Mouse (Mus musculus) cerebellum, postnatal 10 days (tissue): ENCODE results near the gene Fxyd4.

Experiments used
- DNase-seq, 2 experiments: peaks; one replicate each; pipeline ENCODE4 v3.0.0; 2021; ENCODE audit warnings: mixed read lengths in 2 of 2

Gene Fxyd4

DNA sequence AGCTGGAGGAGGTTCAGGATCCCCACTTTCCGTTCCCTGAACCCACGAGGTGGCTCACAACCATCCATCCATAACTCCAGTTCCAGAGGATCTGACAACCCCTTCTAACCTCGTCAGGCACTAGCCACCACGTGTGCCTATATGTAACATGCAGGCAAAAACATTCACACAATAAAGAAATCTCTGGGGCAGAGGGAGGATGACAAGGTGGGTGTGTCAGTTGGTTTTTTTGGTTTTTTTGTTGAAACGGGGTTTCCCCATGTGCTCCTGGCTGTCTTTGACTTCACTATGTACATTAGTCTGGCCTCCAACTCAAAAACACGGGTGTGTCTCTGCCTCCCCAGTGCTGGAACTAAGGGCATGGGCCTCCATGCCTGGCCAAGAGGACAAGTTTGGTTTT lies 47.2 kb downstream of the Fxyd4 start:
- DNase-seq, result no peak

DNA sequence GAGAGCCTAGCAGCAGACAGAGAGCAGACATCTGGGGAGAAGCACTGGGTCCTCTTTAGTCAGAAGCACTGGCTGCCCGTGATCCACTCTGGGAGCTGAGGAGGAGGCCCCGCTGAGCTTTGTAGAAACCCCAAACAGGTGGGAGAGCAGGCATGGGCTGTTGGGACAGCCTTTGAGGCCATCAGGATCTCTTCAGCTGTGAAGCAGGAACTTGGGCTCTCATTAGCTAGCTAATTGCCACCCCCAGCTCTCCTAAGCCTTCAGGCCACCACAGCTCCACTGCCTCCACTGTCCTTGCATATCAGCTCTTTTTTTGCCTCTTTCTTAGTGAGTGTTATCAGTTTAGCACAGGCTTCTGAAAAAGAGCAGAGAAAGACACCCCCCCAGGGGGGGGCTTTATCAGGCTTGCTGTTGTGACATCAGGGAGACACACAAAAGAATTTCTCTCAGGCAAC lies 48.8 kb downstream of the Fxyd4 start:
- DNase-seq, result no peak

DNA sequence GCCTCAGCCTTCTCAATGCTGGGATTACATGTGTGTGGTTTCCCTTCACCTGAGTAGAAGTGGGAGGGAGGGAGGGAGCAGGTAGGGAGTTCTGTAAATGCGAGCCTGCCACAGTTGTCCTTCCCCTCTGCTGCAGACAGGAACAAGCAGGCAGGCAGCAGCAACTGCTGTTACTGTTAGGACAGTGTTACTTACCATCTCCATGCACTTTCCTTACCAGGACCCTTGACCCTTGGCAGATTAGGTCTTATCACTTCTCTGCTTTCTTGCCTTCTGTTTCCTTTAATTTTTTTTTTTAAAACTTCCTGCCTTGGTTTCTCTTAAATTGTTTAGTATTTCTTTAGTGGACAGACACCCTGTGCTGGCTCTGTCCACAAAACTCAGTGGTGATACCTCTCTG lies 49.5 kb downstream of the Fxyd4 start:
- no peak for DNase-seq

- DNase-seq, result no peak
Measured at GRCm38 (mm10) chr6:117885943-117886342, 51.5 kb downstream of the Fxyd4 start.
